Mouse (Mus musculus) MEL (cell line): ENCODE results near the gene Gm11627. TPM values are rescaled to one million over a fixed set of nuclear protein-coding genes. Genes with fewer than 3 reads are reported as not detected.

Source experiments
- DNase-seq: peaks from one replicate; pipeline ENCODE4 v3.0.0; 2011; ENCODE audit warnings: low read depth, low spot score
- H3K27ac ChIP-seq: 2 replicates; pipeline ENCODE4 v1.5.1; 2012; ENCODE audit warnings: low read depth, mild to moderate bottlenecking, control low read depth, low read length, moderate library complexity; ENCODE audit not compliant: control insufficient read depth
- H3K27me3 ChIP-seq, 2 experiments: fragments of 150-350 bp in 1 of 2; sonication (generic) in 1 of 2; 2 replicates each; pipeline ENCODE4 v1.6.1; 2012; ENCODE audit warnings: low read length in 2 of 2, mild to moderate bottlenecking in 2 of 2, improper control_type of control experiment in 1 of 2, moderate library complexity in 1 of 2; ENCODE audit not compliant: insufficient read depth in 2 of 2, control insufficient read depth in 1 of 2
- H3K36me3 ChIP-seq, 2 experiments: 2 replicates each; pipeline ENCODE4 v1.6.1; 2012 to 2014; ENCODE audit warnings: low read length in 2 of 2, improper control_type of control experiment in 1 of 2, inconsistent platforms in 1 of 2, mild to moderate bottlenecking in 1 of 2; ENCODE audit not compliant: insufficient read depth in 2 of 2, control insufficient read depth in 1 of 2
- H3K4me1 ChIP-seq, 2 experiments: fragments of 150-350 bp in 1 of 2; sonication (generic) in 1 of 2; 2 replicates each; pipeline ENCODE4 v1.6.1; 2012; ENCODE audit warnings: low read length in 2 of 2, improper control_type of control experiment in 1 of 2, mild to moderate bottlenecking in 1 of 2; ENCODE audit not compliant: insufficient read depth in 2 of 2, control insufficient read depth in 1 of 2
- H3K4me3 ChIP-seq, 2 experiments: fragments of 150-350 bp in 1 of 2; sonication (generic) in 1 of 2; 2 replicates each; pipeline ENCODE4 v1.5.1; 2012; ENCODE audit warnings: low read depth in 2 of 2, low read length in 2 of 2, mild to moderate bottlenecking in 2 of 2, moderate library complexity in 2 of 2, control low read depth in 1 of 2, improper control_type of control experiment in 1 of 2; ENCODE audit not compliant: control insufficient read depth in 1 of 2, insufficient read depth in 1 of 2
- H3K79me2 ChIP-seq: 2 replicates; pipeline ENCODE4 v1.6.1; 2012; ENCODE audit warnings: mild to moderate bottlenecking, low read length, moderate library complexity; ENCODE audit not compliant: control insufficient read depth, poor library complexity, insufficient read depth
- H3K9ac ChIP-seq: 2 replicates; pipeline ENCODE4 v1.6.1; 2012; ENCODE audit warnings: low read depth, mild to moderate bottlenecking, control low read depth, low read length, moderate library complexity; ENCODE audit not compliant: control insufficient read depth, poor library complexity, severe bottlenecking
- H3K9me3 ChIP-seq: fragments of 150-350 bp; sonication (generic); replicated peaks from 2 replicates; pipeline ENCODE4 v1.6.1; 2012; ENCODE audit warnings: mild to moderate bottlenecking, low read length, improper control_type of control experiment, moderate library complexity; ENCODE audit not compliant: insufficient read depth
- CTCF ChIP-seq, 3 experiments: IDR thresholded peaks in 2 of 3; conservative IDR thresholded peaks in 1 of 3; 2 replicates each; pipeline ENCODE4 v1.5.1; 2011 to 2012; ENCODE audit warnings: low read length in 3 of 3, low read depth in 2 of 3, mild to moderate bottlenecking in 2 of 3, improper control_type of control experiment in 1 of 3, inconsistent platforms in 1 of 3, mixed read lengths in 1 of 3, moderate library complexity in 1 of 3; ENCODE audit not compliant: control insufficient read depth in 1 of 3, insufficient read depth in 1 of 3, poor library complexity in 1 of 3, severe bottlenecking in 1 of 3
- EP300 ChIP-seq, 2 experiments: IDR thresholded peaks; 2 replicates each; pipeline ENCODE4 v1.6.1; 2011; ENCODE audit warnings: improper control_type of control experiment in 2 of 2, low read length in 2 of 2, low read depth in 1 of 2, mild to moderate bottlenecking in 1 of 2
- GABPA ChIP-seq: IDR thresholded peaks from 2 replicates; pipeline ENCODE4 v1.6.1; 2012; ENCODE audit warnings: low read depth, mild to moderate bottlenecking, inconsistent platforms, low read length, improper control_type of control experiment, moderate library complexity
- GATA1 ChIP-seq: IDR thresholded peaks from 2 replicates; pipeline ENCODE4 v1.6.1; 2011; ENCODE audit warnings: low read depth, low read length, improper control_type of control experiment
- HCFC1 ChIP-seq: IDR thresholded peaks from 2 replicates; pipeline ENCODE4 v1.6.1; 2012; ENCODE audit warnings: low read depth, mild to moderate bottlenecking, inconsistent platforms, low read length, improper control_type of control experiment, moderate library complexity
- KAT2A ChIP-seq: conservative IDR thresholded peaks from 2 replicates; pipeline ENCODE4 v1.6.1; 2012; ENCODE audit warnings: low read depth, low read length, improper control_type of control experiment, inconsistent platforms
- MAFK ChIP-seq: IDR thresholded peaks from 2 replicates; pipeline ENCODE4 v1.6.1; 2011; ENCODE audit warnings: low read depth, mild to moderate bottlenecking, low read length, improper control_type of control experiment, borderline replicate concordance
- MEF2A ChIP-seq: IDR thresholded peaks from 2 replicates; pipeline ENCODE4 v1.6.1; 2014; ENCODE audit warnings: low read depth, mild to moderate bottlenecking, inconsistent platforms, low read length, improper control_type of control experiment; ENCODE audit not compliant: poor library complexity, insufficient replicate concordance, severe bottlenecking; ENCODE audit errors: extremely low read depth
- MXI1 ChIP-seq: IDR thresholded peaks from 2 replicates; pipeline ENCODE4 v1.6.1; 2011; ENCODE audit warnings: mild to moderate bottlenecking, low read depth, low read length, improper control_type of control experiment
- MYB ChIP-seq: IDR thresholded peaks from 2 replicates; pipeline ENCODE4 v1.6.1; 2011; ENCODE audit warnings: mild to moderate bottlenecking, low read depth, low read length, improper control_type of control experiment
- MYC ChIP-seq: IDR thresholded peaks from 2 replicates; pipeline ENCODE4 v1.6.1; 2011; ENCODE audit warnings: low read depth, mild to moderate bottlenecking, low read length, improper control_type of control experiment, moderate library complexity
- NELFE ChIP-seq: IDR thresholded peaks from 2 replicates; pipeline ENCODE4 v1.6.1; 2011; ENCODE audit warnings: low read depth, low read length, improper control_type of control experiment
- POLR2AphosphoS2 ChIP-seq: IDR thresholded peaks from 2 replicates; pipeline ENCODE4 v1.6.1; 2011; ENCODE audit warnings: low read length, improper control_type of control experiment
- POLR2AphosphoS5 ChIP-seq: IDR thresholded peaks from 2 replicates; pipeline ENCODE4 v1.6.1; 2012; ENCODE audit warnings: low read depth, borderline replicate concordance, mild to moderate bottlenecking, inconsistent platforms, low read length, moderate library complexity, mixed read lengths
- RAD21 ChIP-seq: IDR thresholded peaks from 2 replicates; pipeline ENCODE4 v1.6.1; 2011; ENCODE audit warnings: mild to moderate bottlenecking, low read depth, low read length, improper control_type of control experiment
- SIN3A ChIP-seq: IDR thresholded peaks from 2 replicates; pipeline ENCODE4 v1.6.1; 2012; ENCODE audit warnings: low read length, improper control_type of control experiment, inconsistent platforms
- TAL1 ChIP-seq: IDR thresholded peaks from 2 replicates; pipeline ENCODE4 v1.6.1; 2012; ENCODE audit warnings: mild to moderate bottlenecking, inconsistent platforms, low read length, moderate library complexity, mixed read lengths
- TBP ChIP-seq: IDR thresholded peaks from 2 replicates; pipeline ENCODE4 v1.8.0; 2011; ENCODE audit warnings: low read depth, low read length, improper control_type of control experiment
- TCF12 ChIP-seq: IDR thresholded peaks from 2 replicates; pipeline ENCODE4 v1.6.1; 2014; ENCODE audit warnings: low read depth, mild to moderate bottlenecking, inconsistent platforms, low read length, improper control_type of control experiment, moderate library complexity
- UBTF ChIP-seq: IDR thresholded peaks from 2 replicates; pipeline ENCODE4 v1.6.1; 2012; ENCODE audit warnings: low read depth, mild to moderate bottlenecking, inconsistent platforms, low read length, improper control_type of control experiment, moderate library complexity, borderline replicate concordance; ENCODE audit not compliant: insufficient read depth
- USF1 ChIP-seq: IDR thresholded peaks from 2 replicates; pipeline ENCODE4 v1.6.1; 2014; ENCODE audit warnings: low read depth, mild to moderate bottlenecking, inconsistent platforms, low read length, improper control_type of control experiment, moderate library complexity
- USF2 ChIP-seq, 2 experiments: IDR thresholded peaks; 2 replicates each; pipeline ENCODE4 v1.6.1; 2011 to 2012; ENCODE audit warnings: improper control_type of control experiment in 2 of 2, low read length in 2 of 2, borderline replicate concordance in 1 of 2, inconsistent platforms in 1 of 2, low read depth in 1 of 2, mild to moderate bottlenecking in 1 of 2; ENCODE audit not compliant: insufficient read depth in 1 of 2
- ZC3H11A ChIP-seq: IDR thresholded peaks from 2 replicates; pipeline ENCODE4 v1.6.1; 2012; ENCODE audit warnings: low read depth, mild to moderate bottlenecking, inconsistent platforms, low read length, improper control_type of control experiment
- ZKSCAN1 ChIP-seq: IDR thresholded peaks from 2 replicates; pipeline ENCODE4 v1.6.1; 2012; ENCODE audit warnings: low read depth, mild to moderate bottlenecking, inconsistent platforms, low read length, improper control_type of control experiment, moderate library complexity
- ZMIZ1 ChIP-seq: IDR thresholded peaks from 2 replicates; pipeline ENCODE4 v1.6.1; 2012; ENCODE audit warnings: low read depth, mild to moderate bottlenecking, inconsistent platforms, low read length, improper control_type of control experiment, moderate library complexity
- ZNF384 ChIP-seq: IDR thresholded peaks from 2 replicates; pipeline ENCODE4 v1.6.1; 2012; ENCODE audit warnings: low read depth, mild to moderate bottlenecking, inconsistent platforms, low read length, improper control_type of control experiment
- polyA plus RNA-seq, 2 experiments: library from polyadenylated mRNA; stranded (reverse) in 1 of 2; unstranded in 1 of 2; fragments of >175 nt in 1 of 2; fragments of >200 nt in 1 of 2; gene quantifications; 2 replicates each; pipeline versions ENCODE4 v1.2.1 to v1.2.4; 2012; ENCODE audit warnings: low replicate concordance in 2 of 2, low read depth in 1 of 2; ENCODE audit not compliant: insufficient read length in 2 of 2, insufficient read depth in 1 of 2, missing spikeins in 1 of 2
- total RNA-seq: library from RNA; depleted of rRNA; stranded (reverse); fragments of 300-350 nt; gene quantifications from 2 replicates; pipeline ENCODE4 v1.2.3, GENCODE M21; 2012

Gm11627 gene
- total and polyA plus RNA-seq, 3 experiments, result 0.13 to 0.35 TPM; not detected in 1

DNA sequence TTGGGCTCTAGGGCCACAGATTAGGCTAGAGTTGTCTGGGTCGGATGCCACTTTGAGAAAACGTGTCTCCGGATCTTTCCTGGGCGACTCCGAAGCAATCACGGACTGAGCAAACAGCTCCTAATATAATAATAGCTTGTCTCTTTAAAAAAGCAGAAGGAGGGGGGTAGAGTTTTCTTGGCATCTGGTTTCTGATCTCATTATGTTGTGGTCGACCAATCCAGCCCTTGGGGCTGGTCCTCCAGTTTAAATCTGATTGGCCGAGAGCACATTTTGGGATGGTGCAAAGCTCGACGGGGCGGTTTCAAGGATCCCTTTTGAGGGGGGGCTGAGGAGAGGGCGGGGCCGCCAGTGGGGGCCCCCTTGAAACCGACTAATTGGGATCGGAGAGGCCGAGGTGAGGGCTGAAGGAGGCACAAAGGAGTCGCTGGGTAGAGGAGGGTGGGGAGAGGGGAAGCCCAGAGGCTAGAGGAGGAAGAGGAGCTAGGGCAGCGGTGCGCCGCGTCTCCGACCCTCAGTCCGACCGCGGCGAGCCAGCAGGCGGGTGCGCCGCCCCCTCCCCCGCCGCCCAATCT, 24.8 kb upstream of the Gm11627 start, which contains the start of gene Fzd2 (continued):
- TF ChIP-seq CTCF (IDR thresholded peaks at IDR 0.05 in 2 of 3, conservative IDR thresholded peaks at IDR 0.05 in 1 of 3; ENCODE audit: control insufficient read depth in 1 of 3, insufficient read depth in 1 of 3, low read depth in 2 of 3, low read length in 3 of 3, poor library complexity in 1 of 3, severe bottlenecking in 1 of 3), result no peak
- no peak for TF ChIP-seq ZC3H11A
- TF ChIP-seq UBTF, result no peak
- no peak for TF ChIP-seq USF2 (IDR thresholded peaks at IDR 0.05; ENCODE audit: borderline replicate concordance in 1 of 2, insufficient read depth in 1 of 2, low read depth in 1 of 2, low read length in 2 of 2)

DNA sequence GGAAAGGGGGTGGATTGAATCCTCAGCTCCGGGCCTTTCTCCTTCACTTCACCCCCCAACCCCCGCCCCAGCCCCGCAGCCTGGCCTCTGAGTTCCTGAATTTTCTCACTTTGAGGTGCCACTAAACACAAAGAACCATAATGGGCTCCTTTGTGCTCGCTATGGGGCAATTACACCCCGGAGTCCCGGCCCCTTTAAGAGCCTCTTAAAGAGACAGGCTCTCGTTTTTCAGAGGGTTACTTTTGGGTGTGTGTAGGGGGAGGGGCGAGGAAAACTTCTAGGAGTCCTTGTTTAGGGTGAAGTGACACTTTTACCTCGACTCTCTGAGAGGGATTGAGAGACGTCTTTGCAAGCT, 24.2 kb upstream of the Gm11627 start:
- no peaks in the 10 kb centered on the region for H3K4me1 ChIP-seq
- no peak overlapping the region for H3K9ac ChIP-seq
- no peak overlapping the region for H3K4me3 ChIP-seq
- H3K27ac ChIP-seq, result no peak overlapping the region
- TF ChIP-seq KAT2A (no peak), MYC (no peak), TBP (no peak), MYB (no peak), MXI1 (no peak), USF2 (IDR thresholded peaks at IDR 0.05; ENCODE audit: borderline replicate concordance in 1 of 2, insufficient read depth in 1 of 2, low read depth in 1 of 2, low read length in 2 of 2) (no peak), RAD21 (no peak), POLR2AphosphoS5 (no peak), TAL1 (no peak), POLR2AphosphoS2 (no peak), ZMIZ1 (no peak), MEF2A (no peak)
- H3K36me3 ChIP-seq, result no peaks in the 10 kb centered on the region
- H3K9me3 ChIP-seq, result no peaks in the 10 kb centered on the region
- H3K27me3 ChIP-seq, result peaks cover 2 to 3% of the 10 kb centered on the region in 2 experiments; a peak in 3 of 4 replicates
- no peak for DNase-seq
- H3K79me2 ChIP-seq, result no peaks in the 10 kb centered on the region

DNA sequence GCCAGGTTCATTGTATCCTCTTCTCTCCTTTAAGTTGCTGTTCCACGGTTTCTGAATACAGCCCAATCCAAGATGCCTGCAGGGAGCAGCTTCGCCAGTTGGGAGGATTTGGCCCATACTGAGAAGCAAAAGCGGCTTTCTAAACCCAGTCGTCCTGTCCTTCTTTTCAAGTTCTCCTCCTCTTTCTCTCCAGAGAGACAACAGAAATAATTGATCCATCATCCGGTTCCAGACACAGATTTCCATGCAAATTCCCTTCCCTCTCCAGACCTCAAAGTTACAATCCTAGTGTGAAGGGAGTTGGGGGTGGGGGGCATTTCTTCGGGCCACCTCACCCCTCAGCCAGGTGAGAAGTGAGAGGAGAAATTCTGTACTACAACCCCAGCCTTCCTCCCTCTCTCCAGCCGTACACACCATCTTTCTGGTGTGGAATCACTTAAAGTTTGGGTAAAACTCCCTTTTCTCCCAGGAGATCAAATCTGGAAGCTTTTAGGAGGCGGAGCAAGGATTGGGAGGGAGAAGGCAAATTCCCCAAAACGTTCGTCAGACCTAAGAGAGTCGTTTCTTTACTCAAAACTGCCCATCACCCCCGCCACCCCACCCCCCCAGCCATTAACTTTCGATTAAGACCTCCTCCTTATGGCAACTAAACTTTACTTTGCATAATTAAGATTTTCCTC, 23.7 kb upstream of the Gm11627 start:
- H3K36me3 ChIP-seq, result no peaks in the 10 kb centered on the region
- H3K79me2 ChIP-seq, result no peaks in the 10 kb centered on the region
- H3K9me3 ChIP-seq, result no peaks in the 10 kb centered on the region
- H3K4me1 ChIP-seq, result no peaks in the 10 kb centered on the region
- no peak overlapping the region for H3K4me3 ChIP-seq
- H3K27me3 ChIP-seq, result peaks cover 3 to 4% of the 10 kb centered on the region in 2 experiments; a peak in 3 of 4 replicates
- H3K27ac ChIP-seq, result no peak overlapping the region
- no peak for DNase-seq
- no peak overlapping the region for H3K9ac ChIP-seq
- TF ChIP-seq TCF12, result no peak
- no peak for TF ChIP-seq EP300 (IDR thresholded peaks at IDR 0.05; ENCODE audit: low read depth in 1 of 2, low read length in 2 of 2)
- TF ChIP-seq GATA1, result no peak
- TF ChIP-seq MAFK, result no peak
- no peak for TF ChIP-seq RAD21
- TF ChIP-seq CTCF (IDR thresholded peaks at IDR 0.05 in 2 of 3, conservative IDR thresholded peaks at IDR 0.05 in 1 of 3; ENCODE audit: control insufficient read depth in 1 of 3, insufficient read depth in 1 of 3, low read depth in 2 of 3, low read length in 3 of 3, poor library complexity in 1 of 3, severe bottlenecking in 1 of 3), result no peak
- TF ChIP-seq SIN3A, result no peak
- no peak for TF ChIP-seq NELFE
- TF ChIP-seq UBTF, result no peak
- no peak for TF ChIP-seq GABPA
- TF ChIP-seq ZKSCAN1, result no peak
- no peak for TF ChIP-seq ZNF384
- TF ChIP-seq TAL1, result no peak
- no peak for TF ChIP-seq TBP
- no peak for TF ChIP-seq USF1
- TF ChIP-seq HCFC1, result no peak
- no peak for TF ChIP-seq MYC
